Mouse (Mus musculus) limb, embryonic 14.5 days (tissue): ENCODE results near the gene Prkcb. TPM values are rescaled to one million over a fixed set of nuclear protein-coding genes. Genes with fewer than 3 reads are reported as not detected.

Experiments
- ATAC-seq: fragments of 200-750 bp; cut with Nextera tagmentation; 2 replicates; pipeline ENCODE4 v1.8.0; 2017; ENCODE audit warnings: low read depth, moderate number of reproducible peaks, moderate TSS enrichment; ENCODE audit not compliant: low FRiP score
- DNase-seq: peaks from one replicate; pipeline ENCODE4 v3.0.0-alpha.2; 2015; ENCODE audit warnings: low spot score
- H3K27ac ChIP-seq: fragments of 300-500 bp; sonication (generic); replicated peaks from 2 replicates; pipeline ENCODE4 v1.5.1; 2014; ENCODE audit warnings: low read depth, mild to moderate bottlenecking, low read length, moderate library complexity, mixed read lengths
- H3K27me3 ChIP-seq: fragments of 300-500 bp; sonication (generic); 2 replicates; pipeline ENCODE4 v1.6.1; 2014; ENCODE audit warnings: low read length, mixed read lengths; ENCODE audit not compliant: control insufficient read depth, insufficient read depth
- H3K36me3 ChIP-seq: fragments of 300-500 bp; sonication (generic); 2 replicates; pipeline ENCODE4 v1.6.1; 2014; ENCODE audit warnings: mild to moderate bottlenecking, low read length, moderate library complexity, mixed read lengths; ENCODE audit not compliant: control insufficient read depth, insufficient read depth
- H3K4me1 ChIP-seq: fragments of 300-500 bp; sonication (generic); 2 replicates; pipeline ENCODE4 v1.6.1; 2014; ENCODE audit warnings: antibody characterized with exemption, low read length, mixed read lengths; ENCODE audit not compliant: control insufficient read depth, insufficient read depth
- H3K4me2 ChIP-seq: fragments of 300-500 bp; sonication (generic); replicated peaks from 2 replicates; pipeline ENCODE4 v1.6.1; 2014; ENCODE audit warnings: low read depth, mild to moderate bottlenecking, low read length, moderate library complexity; ENCODE audit not compliant: severe bottlenecking
- H3K4me3 ChIP-seq: fragments of 300-500 bp; sonication (generic); replicated peaks from 2 replicates; pipeline ENCODE4 v1.5.1; 2014; ENCODE audit warnings: low read length
- H3K9ac ChIP-seq: fragments of 300-500 bp; sonication (generic); 2 replicates; pipeline ENCODE4 v1.6.1; 2014; ENCODE audit warnings: mild to moderate bottlenecking, low read depth, low read length, moderate library complexity; ENCODE audit not compliant: severe bottlenecking
- H3K9me3 ChIP-seq: fragments of 300-500 bp; sonication (generic); 2 replicates; pipeline ENCODE4 v1.6.1; 2016; ENCODE audit warnings: low read length; ENCODE audit not compliant: control insufficient read depth
- POLR2A ChIP-seq: fragments of 200-500 bp; IDR thresholded peaks from 2 replicates; pipeline ENCODE4 v1.8.0; 2012; ENCODE audit warnings: inconsistent platforms, mild to moderate bottlenecking, moderate library complexity, borderline replicate concordance; ENCODE audit not compliant: insufficient read depth, insufficient read length; ENCODE audit errors: extremely low read depth
- WGBS: fragments of 180-500 bp; shearing (Covaris S2); extraction: QIAGEN DNeasy Blood & Tissue Kit; methylation state at CpG from one replicate; pipeline ENCODE4 v1.1.7; 2014; 5-methylcytosine and 5-hydroxymethylcytosine counted together
- polyA plus RNA-seq, 2 experiments: library from polyadenylated mRNA; depleted of rRNA in 1 of 2; stranded (reverse) in 1 of 2; unstranded in 1 of 2; fragments of >200 nt; fragmentation: Nextera tagmentation in 1 of 2; extraction: Ambion mirVana in 1 of 2; gene quantifications; 2 replicates each; pipeline versions ENCODE4 v1.2.1 to v1.2.3; 2012 to 2014

Gene Prkcb
- polyA plus RNA-seq, 2 experiments, result 6.2 to 10.3 TPM

- DNase-seq, result no peak
- TF ChIP-seq POLR2A, result no peak
- Histone ChIP-seq H3K4me1 (0 out of 2 replicates have a peak, but pooled peaks cover 7% of the 10 kb centered on the region), H3K36me3 (no peaks in the 10 kb centered on the region), H3K9me3 (no peaks in the 10 kb centered on the region), H3K4me2 (no peak overlapping the region), H3K4me3 (no peak overlapping the region), H3K27me3 (no peaks in the 10 kb centered on the region), H3K9ac (no peak overlapping the region), H3K27ac (no peak overlapping the region)
- no peak for ATAC-seq
- 53% methylated on average over 7 of the region's 7 CpGs for WGBS
Observed at GRCm38 (mm10) chr7:122333686-122334085, 45.1 kb downstream of the Prkcb start.

GRCm38 (mm10) chr7:122337302-122337701, 48.8 kb downstream of the Prkcb start:
- no peak overlapping the region for H3K4me2 ChIP-seq
- TF ChIP-seq POLR2A, result no peak
- H3K27ac ChIP-seq, result no peak overlapping the region
- ATAC-seq (no peak), DNase-seq (no peak)
- H3K4me1 ChIP-seq, result no peaks in the 10 kb centered on the region
- WGBS, result 90% methylated on average over 3 of the region's 3 CpGs
- H3K36me3 ChIP-seq, result no peaks in the 10 kb centered on the region
- no peak overlapping the region for H3K9ac ChIP-seq
- H3K27me3 ChIP-seq, result no peaks in the 10 kb centered on the region
- no peaks in the 10 kb centered on the region for H3K9me3 ChIP-seq
- no peak overlapping the region for H3K4me3 ChIP-seq

- no peak overlapping the region for H3K4me2 ChIP-seq
- DNase-seq (no peak), ATAC-seq (no peak)
- H3K27me3 ChIP-seq, result no peaks in the 10 kb centered on the region
- WGBS, result 65% methylated on average over 3 of the region's 3 CpGs
- H3K4me3 ChIP-seq, result no peak overlapping the region
- no peaks in the 10 kb centered on the region for H3K36me3 ChIP-seq
- no peaks in the 10 kb centered on the region for H3K4me1 ChIP-seq
- no peak for TF ChIP-seq POLR2A
- no peak overlapping the region for H3K9ac ChIP-seq
- no peak overlapping the region for H3K27ac ChIP-seq
- no peaks in the 10 kb centered on the region for H3K9me3 ChIP-seq
Observed at GRCm38 (mm10) chr7:122338055-122338454, 49.5 kb downstream of the Prkcb start.

- no peak overlapping the region for H3K4me2 ChIP-seq
- no peak overlapping the region for H3K4me3 ChIP-seq
- TF ChIP-seq POLR2A, result no peak
- ATAC-seq (no peak), DNase-seq (no peak)
- no peaks in the 10 kb centered on the region for H3K36me3 ChIP-seq
- H3K27ac ChIP-seq, result no peak overlapping the region
- no peaks in the 10 kb centered on the region for H3K4me1 ChIP-seq
- H3K9ac ChIP-seq, result no peak overlapping the region
- no peaks in the 10 kb centered on the region for H3K27me3 ChIP-seq
- no peaks in the 10 kb centered on the region for H3K9me3 ChIP-seq
- WGBS, result 78% methylated on average over 2 of the region's 2 CpGs
Observed at GRCm38 (mm10) chr7:122339476-122339875, 50.9 kb downstream of the Prkcb start.

GRCm38 (mm10) chr7:122341813-122342212, 53.3 kb downstream of the Prkcb start:
- H3K4me3 ChIP-seq, result no peak overlapping the region
- H3K4me2 ChIP-seq, result no peak overlapping the region
- H3K27me3 ChIP-seq, result no peaks in the 10 kb centered on the region
- DNase-seq, result no peak
- 72% methylated on average over 3 of the region's 3 CpGs for WGBS
- H3K27ac ChIP-seq, result no peak overlapping the region
- H3K36me3 ChIP-seq, result no peaks in the 10 kb centered on the region
- H3K4me1 ChIP-seq, result 0 out of 2 replicates have a peak, but pooled peaks cover 3% of the 10 kb centered on the region
- no peak overlapping the region for H3K9ac ChIP-seq
- TF ChIP-seq POLR2A, result no peak
- ATAC-seq, result no peak
- H3K9me3 ChIP-seq, result no peaks in the 10 kb centered on the region

- Histone ChIP-seq H3K4me3 (no peak overlapping the region), H3K9me3 (no peaks in the 10 kb centered on the region), H3K9ac (no peak overlapping the region), H3K27ac (no peak overlapping the region), H3K27me3 (no peaks in the 10 kb centered on the region), H3K36me3 (no peaks in the 10 kb centered on the region), H3K4me2 (no peak overlapping the region), H3K4me1 (0 out of 2 replicates have a peak, but pooled peaks cover 3% of the 10 kb centered on the region)
- TF ChIP-seq POLR2A, result no peak
- ATAC-seq (peak; percentile 30; the same call in 1 of the 2 replicates), DNase-seq (no peak)
- 49% methylated on average over 7 of the region's 7 CpGs for WGBS
Observed at GRCm38 (mm10) chr7:122344656-122345055, 56.1 kb downstream of the Prkcb start.
